Mouse (Mus musculus): ENCODE data around the gene Erich6.

The Erich6 gene

GRCm38 (mm10) chr3:58636406-58637295 lies at the start of gene Erich6:
TSS of gene Erich6 (minus strand) at chr3:58637207.
- DNase-seq = no peak

- DNase-seq = no peak
Observed at GRCm38 (mm10) chr3:58686206-58686921, 49.4 kb upstream of the Erich6 start.

DNA sequence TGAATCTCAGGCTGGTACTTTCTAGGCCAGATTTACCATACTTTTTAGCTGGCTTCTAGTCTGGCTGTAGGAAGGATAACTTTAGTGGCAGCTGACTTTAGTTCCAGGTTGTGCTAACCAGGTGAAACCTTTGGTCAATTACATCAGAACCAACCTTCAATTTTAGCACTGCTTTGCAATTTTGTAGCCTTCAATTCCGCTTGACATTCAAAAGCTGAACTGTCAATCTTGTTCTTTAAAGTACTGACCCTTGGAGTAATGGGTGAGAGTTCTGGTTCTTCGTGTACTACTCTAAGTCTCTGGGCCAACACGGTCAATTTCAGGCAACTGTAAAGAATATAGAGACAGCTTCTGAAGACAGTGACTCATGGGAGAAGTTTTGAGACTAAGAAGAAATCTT lies 48.4 kb upstream of the Erich6 start:
- DNase-seq = no peak

DNA sequence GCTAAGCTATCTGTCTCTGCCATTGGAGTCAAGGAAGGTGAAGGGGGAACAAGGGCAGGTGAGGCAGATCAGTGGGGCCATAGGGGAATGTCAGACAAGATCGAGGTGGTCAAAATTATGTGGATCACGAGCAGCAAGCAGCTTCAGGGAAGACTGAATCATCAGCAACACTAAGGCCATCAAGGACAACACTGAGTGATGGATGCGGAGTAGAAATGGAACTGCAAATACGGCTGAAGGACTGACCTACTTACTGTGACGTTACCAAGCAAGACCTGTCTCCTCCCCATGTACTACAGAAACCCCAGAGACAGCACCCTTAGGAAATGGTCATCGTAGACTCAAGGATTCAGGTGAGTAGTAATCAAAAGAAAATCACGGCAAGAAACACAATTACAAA lies 46.3 kb upstream of the Erich6 start:
- no peak for DNase-seq

GRCm38 (mm10) chr3:58682336-58682735 lies 45.3 kb upstream of the Erich6 start:
- DNase-seq = no peak

GRCm38 (mm10) chr3:58681831-58682230 lies 44.8 kb upstream of the Erich6 start:
- no peak for DNase-seq

DNA sequence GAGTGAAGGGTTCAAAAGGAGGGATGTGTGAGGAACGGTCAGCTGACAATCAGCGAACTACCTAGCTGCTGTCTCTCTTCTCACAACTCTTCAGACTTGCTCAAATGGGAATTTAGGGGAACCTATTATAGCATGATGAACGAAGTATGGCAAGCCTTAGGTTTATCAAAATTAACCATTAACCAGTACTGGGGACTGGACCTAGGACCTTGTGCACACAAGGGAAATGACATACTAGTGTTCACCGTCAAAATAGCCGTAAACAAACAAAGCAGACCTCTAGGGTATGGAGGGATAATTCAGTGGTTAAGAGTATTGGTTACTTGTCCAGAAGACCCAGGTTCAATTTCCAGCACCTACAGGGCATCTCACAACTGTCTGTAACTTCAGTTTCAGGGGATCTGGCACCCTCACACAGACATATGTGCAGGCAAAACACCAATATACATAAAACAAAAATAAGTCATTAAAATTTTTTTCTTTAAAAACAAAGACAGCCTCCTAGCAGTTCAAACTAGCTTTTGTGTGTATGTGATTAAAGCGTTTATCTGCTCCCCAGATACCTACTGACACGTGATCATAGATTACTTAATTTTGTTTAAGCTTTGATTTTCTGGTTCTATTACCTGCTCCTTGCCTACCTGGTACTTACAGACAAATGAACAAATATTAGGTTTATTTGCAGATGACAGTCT lies 44.1 kb upstream of the Erich6 start:
- DNase-seq = no peak

DNA sequence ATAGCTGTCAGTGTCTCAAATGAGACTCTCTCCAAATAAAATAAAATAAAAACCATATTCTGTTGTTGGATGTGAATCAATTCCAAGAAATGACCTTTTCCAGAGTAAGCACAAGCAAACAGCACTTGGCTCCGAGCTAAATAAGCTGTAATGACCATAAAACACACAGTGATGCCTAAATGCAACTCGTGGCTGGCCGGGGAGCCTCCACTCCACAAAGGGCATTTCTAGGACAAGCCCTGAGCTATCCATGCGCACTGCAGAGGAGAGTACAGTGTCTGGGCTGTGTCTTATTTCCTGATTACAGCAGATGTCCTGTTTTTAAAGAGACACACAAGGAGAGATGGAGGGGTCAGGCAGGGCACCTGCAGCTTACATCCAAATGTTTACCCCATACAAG lies 43.0 kb upstream of the Erich6 start:
- DNase-seq = no peak

DNA sequence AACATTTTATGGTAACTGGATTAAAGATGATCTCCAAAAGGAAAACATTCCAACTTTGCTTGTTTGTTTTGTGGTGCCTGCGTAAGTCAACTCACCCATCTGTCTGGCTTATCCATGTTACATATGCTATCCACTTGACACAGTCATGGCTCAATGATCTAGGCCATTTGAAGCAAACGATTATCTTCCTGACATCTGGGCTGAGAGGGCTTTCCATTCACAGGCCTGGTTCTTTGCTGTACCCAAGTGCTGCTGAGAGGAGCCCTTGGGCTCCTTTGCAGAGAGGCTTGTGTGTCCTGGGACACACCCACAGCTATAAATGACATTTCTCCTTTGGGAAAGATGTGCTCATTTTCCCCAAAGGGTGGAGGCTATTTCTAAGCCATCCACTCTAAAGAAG lies 41.9 kb upstream of the Erich6 start:
- DNase-seq = no peak

GRCm38 (mm10) chr3:58678384-58678783 lies 41.4 kb upstream of the Erich6 start:
- no peak for DNase-seq

DNA sequence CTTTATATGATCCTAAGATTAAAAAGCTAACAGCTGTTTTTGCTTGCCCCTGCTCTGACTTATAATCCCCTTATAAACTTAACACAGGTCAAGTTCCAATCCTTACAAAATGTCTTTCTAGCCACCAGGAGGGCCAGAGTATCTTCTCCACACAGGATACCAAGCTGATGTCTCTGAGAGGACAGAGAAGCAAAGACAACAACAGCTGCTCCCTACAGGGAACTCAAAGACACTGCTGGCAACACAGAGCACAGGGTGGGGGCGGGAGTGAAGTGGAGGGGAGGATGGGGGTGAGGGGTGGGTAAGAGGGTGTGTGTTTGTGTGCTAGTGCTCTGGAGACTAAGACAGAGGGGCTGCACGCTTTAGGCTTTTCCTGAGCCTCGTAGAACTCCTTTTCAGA lies 40.6 kb upstream of the Erich6 start:
- no peak for DNase-seq

DNA sequence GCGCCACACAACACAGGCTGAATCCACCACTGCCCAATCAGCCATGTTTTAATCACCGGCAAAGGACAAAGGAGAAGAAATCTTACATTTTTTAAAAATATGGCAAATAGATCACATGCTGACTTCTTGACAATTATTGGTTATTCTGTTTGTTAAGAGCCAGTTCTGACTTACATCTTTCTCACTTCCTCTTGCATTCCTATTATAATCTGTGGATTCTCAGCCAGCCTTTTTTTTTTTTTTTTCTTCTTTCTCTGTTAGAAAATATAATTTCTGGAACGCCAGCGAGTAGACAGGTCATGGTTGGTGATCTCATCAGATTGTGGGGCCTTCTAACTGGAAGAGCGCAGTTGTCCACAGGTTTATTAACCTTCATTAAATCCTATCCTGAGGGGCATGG lies 36.3 kb upstream of the Erich6 start:
- no peak for DNase-seq

DNA sequence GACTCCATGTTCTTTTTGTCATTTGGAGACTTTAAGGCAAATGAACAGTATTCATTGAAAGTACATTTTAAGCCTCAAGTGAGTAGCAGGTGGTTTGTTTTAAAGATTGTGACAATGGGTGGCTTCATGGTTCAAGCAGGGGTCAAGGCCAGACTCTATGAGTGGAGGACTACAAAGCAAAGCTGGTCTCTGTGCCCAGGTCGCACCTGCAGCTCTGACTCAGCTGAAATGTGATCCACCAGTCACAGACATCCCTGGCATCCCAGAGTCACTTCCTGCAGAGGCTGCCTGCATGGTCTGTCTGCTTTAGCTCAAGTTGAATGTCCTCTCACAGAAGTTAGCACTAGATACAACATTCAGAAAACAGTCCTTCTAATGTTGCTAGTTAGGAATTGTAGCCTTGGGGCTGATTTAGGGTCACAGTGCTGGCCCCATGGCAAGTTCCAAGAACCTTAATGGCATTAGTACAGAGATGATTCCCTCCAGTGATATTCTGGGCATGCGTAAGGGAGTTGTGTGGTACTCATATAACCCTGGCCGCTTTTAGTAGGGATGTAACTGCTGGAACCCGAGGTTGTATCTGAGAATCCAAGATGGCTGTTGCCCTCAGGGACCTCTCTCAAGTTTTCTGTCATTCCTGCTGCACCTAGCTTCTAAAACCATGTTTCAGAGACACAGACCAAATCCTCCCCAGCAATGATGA lies 35.6 kb upstream of the Erich6 start:
- DNase-seq = no peak

- DNase-seq = no peak
Observed at GRCm38 (mm10) chr3:58671616-58672250, 34.7 kb upstream of the Erich6 start.

- no peak for DNase-seq
Observed at GRCm38 (mm10) chr3:58663970-58664369, 27.0 kb upstream of the Erich6 start.

- DNase-seq = no peak
Observed at GRCm38 (mm10) chr3:58660636-58661035, 23.6 kb upstream of the Erich6 start.

GRCm38 (mm10) chr3:58657356-58657755 lies 20.3 kb upstream of the Erich6 start:
- no peak for DNase-seq

DNA sequence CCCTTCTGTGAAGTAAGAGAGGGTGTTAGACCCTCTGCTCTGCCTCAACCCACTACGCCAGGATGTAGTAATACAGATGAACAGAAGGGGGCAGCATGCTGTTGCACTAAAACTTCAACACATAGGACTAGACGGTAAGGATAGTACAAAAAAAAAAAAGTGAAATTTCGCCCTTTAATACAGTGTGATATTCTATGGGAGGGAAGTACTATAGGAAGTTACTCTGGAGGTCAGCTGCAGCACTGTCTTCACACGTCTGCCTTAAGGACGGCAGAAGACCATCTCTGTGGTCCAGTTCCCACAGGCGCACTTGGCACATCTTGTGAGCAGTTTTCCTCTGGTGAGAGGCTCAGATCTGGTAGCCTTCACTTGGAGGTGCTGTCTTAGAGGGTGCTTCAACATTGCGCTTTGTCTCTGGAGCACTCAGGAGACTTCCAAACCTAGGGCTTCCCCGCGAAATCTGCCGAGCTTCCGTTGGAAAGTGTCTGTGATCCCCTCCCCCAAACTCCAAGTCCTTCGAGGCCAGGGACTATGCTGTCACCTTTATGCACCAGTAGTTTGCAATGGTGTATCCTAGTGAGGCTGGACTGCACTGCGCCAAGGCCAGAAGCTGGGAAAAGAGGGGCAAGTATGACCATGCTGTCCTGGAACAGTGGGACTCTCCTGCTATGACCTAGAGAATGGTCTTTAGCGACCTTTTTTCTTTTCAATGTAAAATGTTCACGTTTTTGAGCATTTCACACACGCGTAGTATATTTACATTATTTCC lies 18.5 kb upstream of the Erich6 start:
- DNase-seq = peak; percentile 46

GRCm38 (mm10) chr3:58653907-58654306 lies 16.9 kb upstream of the Erich6 start:
- DNase-seq = no peak

DNA sequence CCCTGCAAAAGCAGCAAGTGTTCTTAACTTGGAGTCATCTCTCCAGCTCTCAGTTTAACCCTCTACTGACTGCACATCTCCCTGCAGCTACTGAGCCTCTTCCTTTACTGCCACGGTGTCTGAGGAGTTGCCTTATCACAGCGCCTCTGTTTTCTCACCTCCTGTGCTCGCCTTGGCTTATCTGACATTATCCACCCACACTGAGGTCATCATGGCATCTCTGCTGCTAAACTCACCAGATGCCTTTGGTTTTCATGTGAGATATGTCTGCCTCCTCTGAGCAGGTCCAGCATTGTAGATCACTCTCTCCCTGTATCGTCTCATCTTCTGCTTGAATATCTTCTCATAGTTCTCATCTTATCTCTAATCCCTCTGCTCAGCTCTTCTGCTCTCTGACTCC lies 13.3 kb upstream of the Erich6 start:
- no peak for DNase-seq

DNA sequence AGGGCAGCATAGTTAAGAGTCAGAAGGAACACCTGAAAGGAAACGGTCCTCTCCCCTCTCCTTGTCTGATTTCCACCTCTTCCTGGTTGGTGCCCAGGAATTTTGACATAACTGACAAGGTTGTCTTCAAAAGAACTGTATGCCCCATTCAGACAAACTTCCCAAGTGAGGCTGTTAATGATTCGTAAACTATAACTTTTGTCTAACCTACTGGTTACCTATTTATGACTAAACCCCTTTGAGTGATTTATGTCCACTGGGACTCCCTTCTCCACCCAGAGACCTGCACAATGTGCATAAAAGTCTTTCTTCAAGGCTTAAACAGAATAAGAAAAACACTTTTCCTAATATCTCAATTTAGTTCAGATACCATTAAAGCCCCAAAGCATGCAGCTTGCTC lies 10.2 kb upstream of the Erich6 start:
- no peak for DNase-seq

DNA sequence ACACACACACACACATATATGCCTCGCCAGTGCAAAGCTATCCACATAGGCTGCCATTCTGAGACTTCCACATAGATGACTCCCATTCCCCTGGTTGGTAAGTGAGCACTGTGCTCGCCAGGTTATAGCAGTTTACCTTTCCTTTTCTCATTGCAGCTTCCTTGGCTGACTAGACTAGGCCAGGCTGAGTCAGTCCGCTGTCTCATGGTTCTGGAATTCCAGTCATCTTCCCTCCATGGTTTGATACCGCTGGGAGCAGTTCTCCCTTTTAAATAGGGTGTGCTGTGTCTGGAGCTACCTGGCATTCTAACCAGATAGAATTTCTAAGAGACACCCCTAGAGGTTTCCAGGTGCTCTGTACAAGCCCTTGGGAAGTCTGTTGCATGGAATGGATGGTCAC lies 9.2 kb upstream of the Erich6 start:
- DNase-seq = no peak

Data from layer of hippocampus, adult 9-11 months (tissue).